Mouse (Mus musculus) intestine, postnatal 0 days (tissue): ENCODE data around the gene H2-DMb1. TPM values are rescaled to one million over a fixed set of nuclear protein-coding genes. Genes with fewer than 3 reads are reported as not detected.

Experiments used
- ATAC-seq: fragments of 200-750 bp; cut with Nextera tagmentation; 2 replicates; pipeline ENCODE4 v1.8.0; 2017; ENCODE audit warnings: mild to moderate bottlenecking, moderate TSS enrichment, moderate library complexity
- H3K27ac ChIP-seq: fragments of 300-500 bp; sonication (generic); 2 replicates; pipeline ENCODE4 v1.5.1; 2014; ENCODE audit warnings: mild to moderate bottlenecking, low read depth, low read length, moderate library complexity
- H3K27me3 ChIP-seq: fragments of 300-500 bp; sonication (generic); replicated peaks from 2 replicates; pipeline ENCODE4 v1.6.1; 2014; ENCODE audit warnings: low read length, mixed read lengths; ENCODE audit not compliant: control insufficient read depth, insufficient read depth
- H3K36me3 ChIP-seq: fragments of 300-500 bp; sonication (generic); 2 replicates; pipeline ENCODE4 v1.6.1; 2014; ENCODE audit warnings: mild to moderate bottlenecking, moderate library complexity; ENCODE audit not compliant: control insufficient read depth, insufficient read depth
- H3K4me1 ChIP-seq: fragments of 300-500 bp; sonication (generic); replicated peaks from 2 replicates; pipeline ENCODE4 v1.6.1; 2014; ENCODE audit warnings: antibody characterized with exemption, low read length, mixed read lengths; ENCODE audit not compliant: control insufficient read depth, insufficient read depth
- H3K4me2 ChIP-seq: fragments of 300-500 bp; sonication (generic); replicated peaks from 2 replicates; pipeline ENCODE4 v1.6.1; 2014; ENCODE audit warnings: low read depth, mild to moderate bottlenecking, moderate library complexity
- H3K4me3 ChIP-seq: fragments of 300-500 bp; sonication (generic); 2 replicates; pipeline ENCODE4 v1.5.1; 2014; ENCODE audit warnings: low read depth, low read length
- H3K9ac ChIP-seq: fragments of 300-500 bp; sonication (generic); 2 replicates; pipeline ENCODE4 v1.6.1; 2014; ENCODE audit warnings: mild to moderate bottlenecking, low read depth, low read length
- H3K9me3 ChIP-seq: fragments of 300-500 bp; sonication (generic); 2 replicates; pipeline ENCODE4 v1.6.1; 2016; ENCODE audit warnings: mixed run types; ENCODE audit not compliant: control insufficient read depth
- CTCF ChIP-seq: sonication (generic); IDR thresholded peaks from 2 replicates; pipeline ENCODE4 v1.5.1; 2016; ENCODE audit warnings: low read depth, mild to moderate bottlenecking, control low read depth, antibody characterized with exemption, moderate library complexity
- WGBS: fragments of 180-500 bp; shearing (Covaris S2); extraction: QIAGEN DNeasy Blood & Tissue Kit; methylation state at CpG from one replicate; pipeline ENCODE4 v1.1.7; 2014; 5-methylcytosine and 5-hydroxymethylcytosine counted together
- polyA plus RNA-seq: library from polyadenylated mRNA; unstranded; fragments of >200 nt; fragmentation: Nextera tagmentation; extraction: Ambion mirVana; gene quantifications from 2 replicates; pipeline ENCODE4 v1.2.1, GENCODE M21; 2015

Gene H2-DMb1
- polyA plus RNA-seq, 1 experiment from 2014 or later, result 5.1 TPM

DNA sequence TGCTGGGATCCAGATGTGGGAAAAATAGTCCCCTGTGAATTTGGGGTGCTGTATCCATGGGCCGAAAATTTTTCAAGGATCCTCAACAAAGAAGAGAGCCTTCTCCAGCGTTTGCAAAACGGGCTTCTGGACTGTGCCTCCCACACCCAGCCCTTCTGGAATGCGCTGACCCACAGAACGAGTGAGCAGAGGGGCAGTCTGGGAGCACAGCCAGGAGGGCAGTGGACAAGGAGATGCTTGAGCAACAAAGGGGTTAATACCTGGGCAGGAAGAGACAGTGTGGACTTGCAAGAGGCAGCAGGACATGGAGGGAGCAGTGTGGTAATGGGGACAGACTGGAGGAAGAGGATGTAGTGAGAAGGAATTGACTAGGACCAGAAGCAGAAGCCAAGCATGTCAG, 2.7 kb downstream of the H2-DMb1 start:
- TF ChIP-seq CTCF, result no peak
- ATAC-seq, result no peak
- Histone ChIP-seq H3K4me1 (no peaks in the 10 kb centered on the region), H3K9me3 (no peaks in the 10 kb centered on the region), H3K4me2 (no peak overlapping the region), H3K27ac (no peak overlapping the region), H3K4me3 (no peak overlapping the region), H3K27me3 (no peaks in the 10 kb centered on the region), H3K36me3 (no peaks in the 10 kb centered on the region), H3K9ac (no peak overlapping the region)
- 52% methylated on average over 5 of the region's 5 CpGs for WGBS

DNA sequence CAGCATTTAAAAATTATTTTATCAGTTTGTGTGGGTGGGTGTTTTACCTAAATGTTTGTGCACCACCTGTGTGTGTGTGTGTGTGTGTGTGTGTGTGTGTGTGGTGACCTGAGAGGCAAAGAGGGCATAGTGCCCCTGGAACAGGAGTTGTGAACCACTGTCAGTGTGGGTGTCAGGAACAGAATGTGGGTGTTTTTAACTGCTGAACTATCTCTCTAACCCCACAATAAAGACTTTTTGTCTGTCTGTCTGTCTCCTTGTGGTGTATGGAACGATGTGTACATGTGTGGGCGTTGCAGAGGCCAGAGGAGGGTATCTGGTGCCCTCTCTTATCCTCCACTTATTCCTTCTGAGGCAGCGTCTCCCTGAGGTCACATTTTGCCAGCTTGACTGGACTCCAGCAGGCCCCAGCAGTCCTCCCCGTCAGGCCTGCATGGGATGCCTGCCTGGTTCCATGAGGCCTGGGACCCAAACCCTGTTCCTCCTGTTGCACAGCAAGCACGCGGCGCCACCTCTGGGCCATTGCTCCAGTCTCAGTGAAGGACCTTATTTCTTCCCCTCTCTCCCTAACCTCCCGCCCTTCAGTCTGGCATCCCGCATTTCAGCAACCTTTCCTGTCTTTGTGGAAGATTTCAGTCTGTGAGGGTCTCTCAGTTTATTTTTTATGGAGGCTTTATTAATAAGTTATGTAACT, 11.5 kb downstream of the H2-DMb1 start:
- Histone ChIP-seq H3K27me3 (peaks cover 3% of the 10 kb centered on the region; the same call in 1 of the 2 replicates), H3K27ac (no peak overlapping the region), H3K36me3 (no peaks in the 10 kb centered on the region), H3K9ac (no peak overlapping the region), H3K4me3 (no peak overlapping the region), H3K4me1 (no peaks in the 10 kb centered on the region), H3K4me2 (no peak overlapping the region), H3K9me3 (no peaks in the 10 kb centered on the region)
- no peak for ATAC-seq
- TF ChIP-seq CTCF, result peak; percentile 59
- WGBS, result 41% methylated on average over 9 of the region's 9 CpGs

DNA sequence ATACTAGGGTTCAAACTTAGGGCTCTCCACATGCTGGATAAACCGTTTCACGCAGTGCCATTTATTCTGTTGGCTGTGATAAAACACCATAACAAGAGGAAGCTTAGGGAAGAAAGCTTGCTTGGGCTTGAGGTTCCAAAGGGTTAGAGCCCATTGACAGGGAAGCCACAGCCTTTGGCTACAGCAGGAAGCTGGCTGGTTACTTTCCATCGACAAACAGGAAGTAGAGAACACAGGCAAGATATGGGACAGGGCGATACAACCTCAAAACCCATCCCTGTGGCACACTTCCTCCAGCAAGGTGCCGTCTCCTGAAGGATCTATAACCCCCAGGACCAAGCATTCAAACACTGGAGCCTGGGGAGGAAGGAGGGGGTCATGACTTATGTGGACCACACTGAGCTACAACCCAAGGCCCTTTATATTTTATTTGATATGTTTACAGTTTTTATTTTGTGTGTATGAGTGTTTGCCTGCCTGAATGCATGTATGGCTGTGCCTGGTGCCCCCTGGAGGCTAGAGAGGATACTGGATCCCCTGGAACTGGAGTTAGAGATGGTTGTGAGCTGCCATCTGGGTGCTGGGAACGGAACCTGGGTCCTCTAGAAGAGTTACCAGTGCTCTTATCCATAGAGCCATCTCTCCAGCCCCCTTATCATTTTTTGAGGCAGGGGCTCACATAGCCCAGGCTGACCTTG, 12.3 kb downstream of the H2-DMb1 start:
- no peak overlapping the region for H3K27ac ChIP-seq
- no peak overlapping the region for H3K9ac ChIP-seq
- H3K4me3 ChIP-seq, result no peak overlapping the region
- no peak for ATAC-seq
- 74% methylated on average over 6 of the region's 6 CpGs for WGBS
- peaks cover 3% of the 10 kb centered on the region; the same call in 1 of the 2 replicates for H3K27me3 ChIP-seq
- no peaks in the 10 kb centered on the region for H3K9me3 ChIP-seq
- no peaks in the 10 kb centered on the region for H3K36me3 ChIP-seq
- peak; percentile 54 for TF ChIP-seq CTCF
- no peak overlapping the region for H3K4me2 ChIP-seq
- H3K4me1 ChIP-seq, result no peaks in the 10 kb centered on the region

DNA sequence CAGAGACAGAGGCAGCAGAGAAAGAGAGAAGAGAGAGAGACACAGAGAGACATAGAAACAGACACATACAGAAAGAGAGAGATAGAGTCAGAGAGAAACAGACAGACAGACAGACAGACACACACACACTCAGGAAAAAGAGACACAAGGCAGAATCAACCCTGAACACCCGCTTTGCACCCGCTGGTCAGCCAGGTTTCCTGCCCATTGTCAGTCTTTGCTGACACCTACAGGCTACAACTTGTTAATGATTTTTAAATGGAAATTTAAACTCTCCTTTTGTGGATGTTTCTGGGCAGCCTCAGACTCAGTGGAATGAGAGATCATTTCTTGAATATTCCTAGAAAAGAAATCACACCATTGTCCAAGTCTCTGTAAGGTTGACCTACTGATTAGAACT, 16.4 kb downstream of the H2-DMb1 start:
- whole genome bisulfite sequencing, result 0% methylated on average over 2 of the region's 2 CpGs
- no peak overlapping the region for H3K4me3 ChIP-seq
- no peak overlapping the region for H3K4me2 ChIP-seq
- no peaks in the 10 kb centered on the region for H3K4me1 ChIP-seq
- H3K9me3 ChIP-seq, result 0 out of 2 replicates have a peak, but pooled peaks cover 4% of the 10 kb centered on the region
- H3K27me3 ChIP-seq, result peaks cover 3% of the 10 kb centered on the region; the same call in 1 of the 2 replicates
- no peak overlapping the region for H3K27ac ChIP-seq
- TF ChIP-seq CTCF, result peak; percentile 88
- peak; percentile 46; the same call in 1 of the 2 replicates for ATAC-seq
- no peak overlapping the region for H3K9ac ChIP-seq
- H3K36me3 ChIP-seq, result no peaks in the 10 kb centered on the region

DNA sequence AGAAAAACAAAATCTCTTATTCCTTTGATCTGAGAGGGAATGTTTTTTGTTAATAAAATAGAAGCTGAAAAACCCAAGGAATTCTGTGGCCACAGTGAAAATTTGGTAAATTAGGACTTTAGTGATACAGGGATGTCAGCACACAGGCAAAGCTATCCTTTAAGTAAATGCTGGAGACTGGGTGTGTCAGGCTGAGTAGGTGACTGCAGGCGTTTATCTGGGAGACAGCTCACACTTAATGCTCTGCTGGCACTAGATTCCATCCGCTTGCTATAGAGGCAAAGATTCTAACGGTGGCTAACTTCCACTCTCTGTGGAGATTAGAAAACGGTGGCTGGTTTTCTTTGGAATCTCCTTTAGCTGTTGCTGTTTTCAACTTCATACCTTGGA, 17.6 kb downstream of the H2-DMb1 start:
- no peak overlapping the region for H3K4me3 ChIP-seq
- WGBS, result 19% methylated on average over 4 of the region's 4 CpGs
- peaks cover 3% of the 10 kb centered on the region; the same call in 1 of the 2 replicates for H3K27me3 ChIP-seq
- TF ChIP-seq CTCF, result no peak
- no peak overlapping the region for H3K9ac ChIP-seq
- H3K4me2 ChIP-seq, result no peak overlapping the region
- H3K9me3 ChIP-seq, result 0 out of 2 replicates have a peak, but pooled peaks cover 4% of the 10 kb centered on the region
- ATAC-seq, result no peak
- H3K36me3 ChIP-seq, result no peaks in the 10 kb centered on the region
- no peaks in the 10 kb centered on the region for H3K4me1 ChIP-seq
- no peak overlapping the region for H3K27ac ChIP-seq

DNA sequence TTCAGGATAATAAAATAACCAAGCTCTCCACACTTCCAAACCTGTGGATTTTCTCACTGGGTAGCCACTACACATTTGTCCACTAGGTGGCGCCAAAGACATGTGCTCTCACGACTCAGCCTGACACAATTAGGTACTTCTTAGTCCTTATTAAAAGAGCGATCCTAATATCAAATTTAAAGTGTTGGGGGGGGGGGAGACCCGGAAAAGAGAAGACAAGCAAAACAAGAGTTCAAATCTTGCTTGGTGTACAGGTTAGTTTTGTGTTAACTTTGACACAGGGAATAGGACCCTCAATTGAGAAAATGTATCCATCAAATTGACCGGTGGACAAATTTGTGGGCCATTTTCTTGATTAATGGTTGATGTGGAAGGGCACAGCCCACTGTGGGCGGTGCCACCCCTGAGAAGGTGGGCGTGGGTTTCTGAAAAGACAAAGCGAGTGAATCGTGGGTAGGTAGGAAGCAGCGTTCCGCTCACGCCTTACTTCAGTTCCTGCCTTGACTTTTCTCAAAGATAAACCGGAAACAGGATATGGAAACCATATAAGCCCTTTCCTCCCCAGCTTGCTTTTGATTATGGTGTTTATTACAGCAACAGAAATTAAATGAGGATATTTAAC, 18.1 kb downstream of the H2-DMb1 start:
- H3K9ac ChIP-seq, result no peak overlapping the region
- ATAC-seq, result 0 out of 2 replicates have a peak, but pooled peaks have one; percentile 46
- no peaks in the 10 kb centered on the region for H3K36me3 ChIP-seq
- WGBS, result 37% methylated on average over 13 of the region's 13 CpGs
- H3K27me3 ChIP-seq, result peaks cover 3% of the 10 kb centered on the region; the same call in 1 of the 2 replicates
- no peak overlapping the region for H3K4me2 ChIP-seq
- no peaks in the 10 kb centered on the region for H3K4me1 ChIP-seq
- no peak overlapping the region for H3K27ac ChIP-seq
- 0 out of 2 replicates have a peak, but pooled peaks cover 4% of the 10 kb centered on the region for H3K9me3 ChIP-seq
- peak; percentile 94 for TF ChIP-seq CTCF
- no peak overlapping the region for H3K4me3 ChIP-seq
